Mouse (Mus musculus): Measurements from ENCODE around the gene Sh3d21. TPM values are rescaled to one million over a fixed set of nuclear protein-coding genes. Genes with fewer than 3 reads are reported as not detected.

Sh3d21 gene
- polyA plus RNA-seq (2017; shearing (Covaris generic)): 1.6 TPM

GRCm38 (mm10) chr4:126163067-126163659 lies at the start of gene Sh3d21:
Gene Sh3d21, minus strand, starts transcription at chr4:126163491.

GRCm38 (mm10) chr4:126202303-126203181 lies 39.3 kb upstream of the Sh3d21 start, which contains the start of gene Thrap3:
Gene Thrap3, minus strand, starts transcription at chr4:126202760.

GRCm38 (mm10) chr4:126147533-126148160 lies 15.6 kb downstream of the Sh3d21 start, which contains the start of gene Eva1b:
Gene Eva1b, plus strand, starts transcription at chr4:126147744.

GRCm38 (mm10) chr4:126103590-126104068 lies 59.7 kb downstream of the Sh3d21 start, which contains the start of gene Stk40:
Gene Stk40, plus strand, starts transcription at chr4:126103957.

Other genes starting within 250 kb of the Sh3d21 start
- gene Csf3r, start 138.9 kb downstream of the Sh3d21 start, polyA plus RNA-seq (2017; shearing (Covaris generic)): 0.31 TPM
- 111 TPM for gene Mrps15, start 116.6 kb downstream of the Sh3d21 start, polyA plus RNA-seq (2017; shearing (Covaris generic))
- 0.16 TPM for gene Oscp1, start 104.9 kb downstream of the Sh3d21 start, polyA plus RNA-seq (2017; shearing (Covaris generic))
- gene Lsm10, start 66.9 kb downstream of the Sh3d21 start, polyA plus RNA-seq (2017; shearing (Covaris generic)): 60.2 TPM
- gene Stk40, start 59.5 kb downstream of the Sh3d21 start, polyA plus RNA-seq (2017; shearing (Covaris generic)): 54.4 TPM
- gene Eva1b, start 15.7 kb downstream of the Sh3d21 start, polyA plus RNA-seq (2017; shearing (Covaris generic)): 51.3 TPM
- 232 TPM for gene Thrap3, start 39.3 kb upstream of the Sh3d21 start, polyA plus RNA-seq (2017; shearing (Covaris generic))
- 56.9 TPM for gene Map7d1, start 92.9 kb upstream of the Sh3d21 start, polyA plus RNA-seq (2017; shearing (Covaris generic))
- 103 TPM for gene Trappc3, start 98.8 kb upstream of the Sh3d21 start, polyA plus RNA-seq (2017; shearing (Covaris generic))
- gene Col8a2, start 123.3 kb upstream of the Sh3d21 start, polyA plus RNA-seq (2017; shearing (Covaris generic)): not detected
- 79.9 TPM for gene Adprhl2, start 158.2 kb upstream of the Sh3d21 start, polyA plus RNA-seq (2017; shearing (Covaris generic))
- not detected for gene Tekt2, start 162.2 kb upstream of the Sh3d21 start, polyA plus RNA-seq (2017; shearing (Covaris generic))